In genomic region chr2:69493130-69493529, GRCm38 (mm10) we compare ENCODE assay signal across 10 mouse cellular contexts.
DNase-seq lines count a peak whose midpoint lies in the region; ATAC-seq and TF ChIP-seq lines count a peak whose summit lies in the region.
"Had no signal": no experiment of that assay in that cellular context is flagged by ENCODE, and none has a peak within 500 bp of the region (broad histone marks: within the 10 kb centered on the region; RNA-seq: fewer than 3 reads in every experiment).

No protein-coding gene starts in this region.

- TF ChIP-seq CTCF in hindbrain, postnatal 0 days (IDR thresholded peaks at IDR 0.05; ENCODE audit: low read depth): peak; percentile 83

- peak; percentile 69 for DNase-seq in hindbrain, postnatal 0 days (ENCODE audit: low spot score)
- DNase-seq in midbrain, embryonic 14.5 days: peak; percentile 59
- DNase-seq in adipocyte (ENCODE audit: low spot score): peak; percentile 13
- DNase-seq in right cerebral cortex, postnatal 14 days: peak; percentile 12
- DNase-seq in thymus, postnatal 0 days (ENCODE audit: low spot score): no peak

- no peaks in the 10 kb centered on the region for H3K9me3 ChIP-seq in hindbrain, postnatal 0 days (ENCODE audit: low read length)
- no peaks in the 10 kb centered on the region for H3K9me3 ChIP-seq in hindbrain, embryonic 13.5 days
- H3K9me3 ChIP-seq in midbrain, embryonic 14.5 days (ENCODE audit: control insufficient read depth, low read length): no peaks in the 10 kb centered on the region
- H3K9me3 ChIP-seq in midbrain, embryonic 16.5 days (replicated peaks; ENCODE audit: control insufficient read depth, low read length, poor library complexity, severe bottlenecking): no peaks in the 10 kb centered on the region
- H3K9me3 ChIP-seq: limb, embryonic 10.5 days had no signal

- no peaks in the 10 kb centered on the region for H3K4me1 ChIP-seq in hindbrain, postnatal 0 days (ENCODE audit: insufficient read depth, low read length)
- H3K4me1 ChIP-seq in hindbrain, embryonic 13.5 days (replicated peaks): no peaks in the 10 kb centered on the region
- H3K4me1 ChIP-seq in midbrain, embryonic 14.5 days (ENCODE audit: control insufficient read depth, insufficient read depth, low read length): no peaks in the 10 kb centered on the region
- H3K4me1 ChIP-seq in midbrain, embryonic 16.5 days (ENCODE audit: control insufficient read depth, insufficient read depth, low read length): no peaks in the 10 kb centered on the region
- H3K4me1 ChIP-seq: limb, embryonic 10.5 days had no signal

- WGBS in hindbrain, postnatal 0 days: 85% methylated on average over 4 of the region's 4 CpGs
- 93% methylated on average over 4 of the region's 4 CpGs for WGBS in hindbrain, embryonic 13.5 days
- 94% methylated on average over 4 of the region's 4 CpGs for WGBS in midbrain, embryonic 14.5 days
- WGBS in midbrain, embryonic 16.5 days: 87% methylated on average over 4 of the region's 4 CpGs

- no peak for ATAC-seq in hindbrain, postnatal 0 days
- ATAC-seq in hindbrain, embryonic 13.5 days (ENCODE audit: low FRiP score): no peak
- no peak for ATAC-seq in midbrain, embryonic 14.5 days (ENCODE audit: low FRiP score, low TSS enrichment)
- ATAC-seq in midbrain, embryonic 16.5 days: no peak
- ATAC-seq in megakaryocyte progenitor cell, adult 5-6 weeks (replicated peaks; ENCODE audit: poor library complexity): no peak
- ATAC-seq: intestine, embryonic 16.5 days had no signal

- H3K36me3 ChIP-seq in hindbrain, postnatal 0 days (ENCODE audit: insufficient read depth, low read length): no peaks in the 10 kb centered on the region
- no peaks in the 10 kb centered on the region; the same call in 1 of the 2 replicates for H3K36me3 ChIP-seq in hindbrain, embryonic 13.5 days
- peaks cover 4% of the 10 kb centered on the region; the same call in 1 of the 2 replicates for H3K36me3 ChIP-seq in midbrain, embryonic 14.5 days (ENCODE audit: control insufficient read depth, insufficient read depth, low read length)
- no peaks in the 10 kb centered on the region for H3K36me3 ChIP-seq in midbrain, embryonic 16.5 days (ENCODE audit: control insufficient read depth, insufficient read depth, low read length)
- H3K36me3 ChIP-seq: limb, embryonic 10.5 days had no signal

- no peak overlapping the region for H3K27ac ChIP-seq in hindbrain, postnatal 0 days
- no peak overlapping the region for H3K27ac ChIP-seq in hindbrain, embryonic 13.5 days
- H3K27ac ChIP-seq in midbrain, embryonic 14.5 days (replicated peaks; ENCODE audit: low read depth, low read length): no peak overlapping the region
- no peak overlapping the region for H3K27ac ChIP-seq in midbrain, embryonic 16.5 days (ENCODE audit: low read length)
- H3K27ac ChIP-seq: limb, embryonic 10.5 days had no signal

- no peaks in the 10 kb centered on the region for H3K27me3 ChIP-seq in hindbrain, postnatal 0 days (ENCODE audit: insufficient read depth, low read length)
- H3K27me3 ChIP-seq in hindbrain, embryonic 13.5 days: no peaks in the 10 kb centered on the region
- H3K27me3 ChIP-seq in midbrain, embryonic 14.5 days (ENCODE audit: control insufficient read depth, insufficient read depth, low read length): no peaks in the 10 kb centered on the region
- H3K27me3 ChIP-seq in midbrain, embryonic 16.5 days (ENCODE audit: control insufficient read depth, insufficient read depth, low read depth, low read length): no peaks in the 10 kb centered on the region

- H3K9ac ChIP-seq in hindbrain, postnatal 0 days (replicated peaks; ENCODE audit: low read length): no peak overlapping the region
- H3K9ac ChIP-seq in hindbrain, embryonic 13.5 days: no peak overlapping the region
- no peak overlapping the region for H3K9ac ChIP-seq in midbrain, embryonic 14.5 days (replicated peaks; ENCODE audit: low read length)
- no peak overlapping the region for H3K9ac ChIP-seq in midbrain, embryonic 16.5 days (ENCODE audit: low read depth, low read length)

- H3K4me3 ChIP-seq in hindbrain, postnatal 0 days (ENCODE audit: low read length): no peak overlapping the region
- H3K4me3 ChIP-seq in hindbrain, embryonic 13.5 days: no peak overlapping the region
- H3K4me3 ChIP-seq in midbrain, embryonic 14.5 days (replicated peaks; ENCODE audit: low read depth, low read length): no peak overlapping the region
- no peak overlapping the region for H3K4me3 ChIP-seq in midbrain, embryonic 16.5 days (ENCODE audit: low read depth, low read length)
- H3K4me3 ChIP-seq: limb, embryonic 10.5 days had no signal

- H3K4me2 ChIP-seq in hindbrain, postnatal 0 days (ENCODE audit: low read depth, low read length): no peak overlapping the region
- H3K4me2 ChIP-seq in hindbrain, embryonic 13.5 days: no peak overlapping the region
- H3K4me2 ChIP-seq in midbrain, embryonic 14.5 days (ENCODE audit: low read length): no peak overlapping the region
- H3K4me2 ChIP-seq in midbrain, embryonic 16.5 days (ENCODE audit: low read length): no peak overlapping the region
